Mouse (Mus musculus) spleen, embryonic (tissue): ENCODE data around the gene Phc1.

Experiments
- CTCF ChIA-PET: fragments of 350-600 bp; sonication (Branson Sonifier 250); formaldehyde crosslinking; loops from one replicate; lab custom pipeline; 2022; lab: Charles Lee

The Phc1 gene

GRCm38 (mm10) chr6:122297279-122298222 is 42.8 kb downstream of the Phc1 start:
- CTCF ChIA-PET: interaction anchor here (0.5 to 0.7 kb wide), 2 partner anchors 14 to 23 kb away, joined by 3 to 5 read pairs; no protein-coding TSS in a partner anchor

DNA sequence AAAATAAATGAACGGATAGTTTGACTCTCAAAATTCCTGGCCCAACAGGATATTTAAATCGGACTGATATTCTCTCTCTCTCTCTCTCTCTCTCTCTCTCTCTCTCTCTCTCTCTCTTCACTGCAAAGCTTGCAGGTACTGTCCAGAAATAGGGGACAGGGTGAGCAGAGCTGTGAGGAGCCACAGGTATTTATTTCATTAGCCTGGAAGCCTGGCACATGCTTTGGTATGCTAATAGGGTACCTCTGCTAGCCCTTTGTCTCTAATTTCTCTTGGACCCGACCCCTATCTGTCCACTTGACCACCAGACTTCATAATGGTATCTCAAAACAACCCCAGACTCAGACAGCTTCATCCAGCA is 43.5 kb downstream of the Phc1 start:
- CTCF ChIA-PET: interaction anchor here (0.5 to 0.7 kb wide), 2 partner anchors 15 to 22 kb away, joined by 3 to 5 read pairs; no protein-coding TSS in a partner anchor

DNA sequence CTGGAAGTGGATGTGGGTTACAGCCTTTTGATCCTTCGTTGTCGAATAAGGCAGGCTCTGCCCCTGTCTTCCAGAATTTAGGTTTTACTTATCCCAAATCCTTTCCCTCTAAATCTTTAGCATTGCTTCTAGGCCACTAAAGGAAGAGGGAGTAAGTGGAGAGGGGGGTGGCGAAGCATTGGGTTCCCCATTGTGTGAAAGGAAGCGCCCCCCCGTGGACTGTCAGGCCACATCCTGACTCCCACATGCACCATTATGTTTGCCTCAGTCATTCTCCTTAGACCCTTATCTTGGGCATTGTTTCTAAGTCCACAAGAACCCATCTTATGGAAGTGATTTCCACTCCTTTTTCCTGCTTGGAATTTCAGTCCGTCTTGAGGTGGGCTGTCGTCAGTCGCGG is 45.1 kb downstream of the Phc1 start:
- CTCF ChIA-PET: no interaction called here

DNA sequence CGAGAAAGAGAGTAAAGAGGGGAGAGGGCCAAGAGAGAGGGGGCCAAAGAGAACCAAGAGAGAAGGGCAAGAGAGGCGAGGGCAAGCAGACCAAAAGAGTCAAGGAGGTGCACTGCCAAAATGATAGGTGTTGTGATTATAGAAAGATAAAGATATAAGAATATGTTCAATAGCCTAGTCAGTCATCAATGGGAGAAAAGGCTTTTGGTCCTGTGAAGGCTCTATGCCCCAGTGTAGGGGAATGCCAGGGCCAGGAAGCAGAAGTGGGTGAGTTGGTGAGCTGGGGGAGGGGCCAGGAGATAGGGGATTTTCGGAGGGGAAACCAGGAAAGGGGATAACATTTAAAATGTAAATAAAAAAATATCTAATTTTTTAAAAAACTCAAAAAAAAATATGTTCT is 46.1 kb downstream of the Phc1 start:
- CTCF ChIA-PET: no interaction called here

DNA sequence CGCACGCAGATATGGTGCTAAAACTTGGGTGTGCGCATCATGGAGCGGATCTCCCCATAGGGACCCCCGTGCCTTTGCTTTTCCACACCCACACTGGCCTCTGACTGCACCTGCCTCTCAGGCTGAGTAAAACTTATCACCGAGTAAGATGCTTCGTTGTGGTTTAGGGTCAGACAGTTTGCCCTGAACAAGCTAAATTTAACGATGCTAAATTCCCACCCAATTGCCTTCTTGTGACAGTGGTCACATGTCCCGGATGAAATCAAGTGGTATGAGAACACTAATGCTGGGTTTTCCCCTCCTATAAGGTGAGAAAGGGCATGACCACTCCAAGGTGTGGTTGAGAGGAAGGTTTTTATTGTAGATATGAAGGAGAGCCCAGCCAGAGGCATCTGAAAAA is 46.6 kb downstream of the Phc1 start:
- CTCF ChIA-PET: no interaction called here

- CTCF ChIA-PET: interaction anchor here (0.9 kb wide), 1 partner anchor 35 kb away, joined by 5 read pairs; no protein-coding TSS in a partner anchor
These were observed 47.2 kb downstream of the Phc1 start for GRCm38 (mm10) chr6:122293121-122293520.

- CTCF ChIA-PET: no interaction called here
These were observed 48.2 kb downstream of the Phc1 start for GRCm38 (mm10) chr6:122292184-122292583.

DNA sequence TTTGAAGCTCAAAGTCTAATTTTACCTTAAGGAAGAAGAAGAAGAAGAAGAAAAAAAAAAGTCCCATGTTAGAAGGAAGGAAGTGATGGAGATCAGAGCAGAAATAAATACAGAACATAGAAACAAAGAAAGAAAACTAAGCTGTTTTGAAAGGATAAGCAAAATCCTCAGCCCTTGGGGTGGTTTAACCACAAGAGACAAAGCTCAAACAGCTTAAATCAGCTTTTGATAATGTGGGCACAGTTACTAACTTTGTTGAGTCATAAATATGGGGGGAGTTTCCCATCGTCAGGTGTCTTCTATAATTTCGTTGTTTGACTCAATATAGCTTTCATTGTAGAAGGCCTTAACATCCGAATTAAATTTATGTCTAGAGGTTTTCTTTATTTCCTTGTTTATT is 48.6 kb downstream of the Phc1 start:
- CTCF ChIA-PET: no interaction called here

DNA sequence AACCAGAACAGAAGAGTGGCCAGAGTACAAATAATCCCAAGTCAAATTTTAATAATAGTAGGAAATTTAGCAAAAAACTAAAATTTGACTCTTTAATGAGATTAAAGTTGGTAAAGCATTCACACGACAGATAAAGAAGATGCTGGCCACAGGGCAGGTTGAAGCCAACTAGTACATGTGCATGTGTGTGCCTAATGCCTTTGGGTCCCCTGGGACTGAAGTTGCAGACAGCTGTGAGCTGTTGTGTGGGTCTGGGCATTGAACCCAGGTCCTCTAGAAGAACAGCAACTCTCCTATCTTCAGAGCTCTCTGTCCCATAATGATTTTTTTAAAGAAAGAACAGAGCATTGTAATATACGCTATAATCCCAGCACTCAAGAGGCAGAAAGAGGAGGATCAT is 49.1 kb downstream of the Phc1 start:
- CTCF ChIA-PET: no interaction called here

GRCm38 (mm10) chr6:122290253-122290652 is 50.1 kb downstream of the Phc1 start:
- CTCF ChIA-PET: no interaction called here

DNA sequence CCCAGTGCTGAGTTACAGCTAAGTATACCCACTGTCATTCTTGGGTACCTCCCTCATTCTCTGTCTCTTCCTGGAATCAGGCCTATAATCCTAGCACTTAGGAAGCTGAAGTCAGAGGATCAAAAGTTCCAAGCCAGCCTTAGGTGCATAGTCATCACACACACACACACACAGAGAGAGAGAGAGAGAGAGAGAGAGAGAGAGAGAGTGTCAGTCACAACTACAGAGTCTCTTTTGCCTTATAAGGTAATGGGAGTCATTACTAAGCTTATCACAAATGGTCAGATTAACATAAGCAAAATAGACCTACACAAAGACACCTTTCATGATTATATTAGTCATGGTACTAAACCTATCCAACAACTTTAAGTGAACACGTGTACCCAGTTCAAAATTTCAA is 51.0 kb downstream of the Phc1 start:
- CTCF ChIA-PET: interaction anchor here (0.7 kb wide), 1 partner anchor 30 kb away, joined by 13 read pairs; no protein-coding TSS in a partner anchor

GRCm38 (mm10) chr6:122288263-122288662 is 52.1 kb downstream of the Phc1 start:
- CTCF ChIA-PET: interaction anchor here (0.5 kb wide), 1 partner anchor 524 kb away, joined by 8 read pairs; no protein-coding TSS in a partner anchor

DNA sequence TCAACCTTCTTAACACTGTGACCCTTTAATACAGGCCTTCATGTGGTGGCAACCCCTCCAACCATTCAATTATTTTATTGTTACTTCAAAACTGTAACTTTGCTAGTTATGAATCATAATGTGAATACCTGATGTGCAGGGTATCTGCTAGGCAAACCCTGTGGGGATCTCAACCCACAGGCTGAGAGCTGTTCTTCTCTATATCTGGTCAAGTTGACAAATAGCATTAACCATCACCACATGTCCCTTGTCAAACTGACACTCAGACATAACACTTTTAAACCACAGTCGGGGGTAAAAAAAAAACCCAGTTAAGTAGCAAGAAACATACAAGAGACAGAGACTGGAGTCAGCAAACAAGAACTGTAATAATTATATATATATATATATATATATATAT is 55.5 kb downstream of the Phc1 start:
- CTCF ChIA-PET: no interaction called here

GRCm38 (mm10) chr6:122284304-122284703 is 56.1 kb downstream of the Phc1 start:
- CTCF ChIA-PET: no interaction called here

GRCm38 (mm10) chr6:122283429-122283828 is 56.9 kb downstream of the Phc1 start:
- CTCF ChIA-PET: no interaction called here

DNA sequence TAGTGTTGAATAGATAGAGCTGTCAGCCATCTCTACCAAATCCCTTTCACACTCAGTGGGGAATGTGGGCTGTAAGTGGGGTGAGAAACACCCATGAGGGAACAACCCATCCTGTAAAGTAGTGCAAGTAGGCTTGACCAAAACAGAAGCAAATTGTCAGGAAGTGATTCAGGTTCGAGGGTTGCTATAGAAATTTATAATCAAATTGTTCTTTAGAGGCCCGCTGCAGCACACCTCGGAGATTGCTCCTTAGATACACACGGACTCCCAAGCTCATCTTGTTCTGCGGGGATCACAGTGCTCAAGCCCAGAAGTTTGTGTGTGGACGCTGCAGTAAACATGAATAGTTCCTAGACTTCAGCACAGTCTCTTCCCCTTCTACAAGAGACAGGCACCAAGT is 57.6 kb downstream of the Phc1 start, which contains the start of gene Klrg1:
Gene Klrg1 (minus strand): TSS at position 101 of the 400 bp plus-strand sequence.
- CTCF ChIA-PET: no interaction called here

- CTCF ChIA-PET: no interaction called here
These were observed 63.8 kb downstream of the Phc1 start for GRCm38 (mm10) chr6:122276565-122276964.

DNA sequence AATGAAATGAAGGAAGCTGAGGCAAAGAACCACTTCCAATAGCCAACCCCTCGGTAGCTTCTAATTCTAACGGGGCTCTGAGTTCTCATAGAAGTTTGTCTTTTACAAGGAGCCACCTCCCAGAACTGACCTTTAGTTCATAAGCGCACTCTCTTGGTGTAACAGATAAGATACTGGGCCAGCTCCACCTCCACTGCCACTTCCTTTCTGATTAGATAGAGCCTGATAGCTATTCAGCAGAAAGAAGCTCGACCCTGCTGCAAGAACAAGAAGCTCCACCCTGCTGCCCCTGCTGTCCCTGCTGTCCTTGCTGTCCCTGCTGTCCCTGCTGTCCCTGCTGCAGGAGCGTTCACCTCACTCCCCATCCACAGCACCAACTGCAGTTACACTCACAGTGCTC is 65.8 kb downstream of the Phc1 start:
- CTCF ChIA-PET: interaction anchor here (0.6 kb wide), 1 partner anchor 22 kb away, joined by 5 read pairs; no protein-coding TSS in a partner anchor

DNA sequence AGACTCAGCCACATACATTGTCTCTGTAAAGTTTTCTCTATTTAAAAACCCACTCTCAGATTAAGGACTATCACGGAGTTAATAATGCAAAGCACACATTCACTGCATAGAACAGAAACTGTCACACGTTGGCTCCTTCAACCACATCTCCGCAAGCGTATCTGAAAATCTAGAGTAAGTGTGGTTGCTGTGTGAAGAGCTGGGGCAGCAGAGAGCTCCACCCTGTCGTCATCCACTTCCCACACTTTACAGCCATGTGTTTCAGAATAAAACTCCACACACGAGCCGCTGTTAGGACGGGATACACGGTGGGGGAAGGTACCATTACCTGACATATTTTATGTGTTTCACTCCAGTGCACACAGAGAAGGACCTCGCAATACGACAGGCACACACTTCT is 70.2 kb downstream of the Phc1 start:
- CTCF ChIA-PET: interaction anchor here (0.7 kb wide), 1 partner anchor 26 kb away, joined by 3 read pairs; no protein-coding TSS in a partner anchor

GRCm38 (mm10) chr6:122269170-122269569 is 71.2 kb downstream of the Phc1 start:
- CTCF ChIA-PET: no interaction called here

DNA sequence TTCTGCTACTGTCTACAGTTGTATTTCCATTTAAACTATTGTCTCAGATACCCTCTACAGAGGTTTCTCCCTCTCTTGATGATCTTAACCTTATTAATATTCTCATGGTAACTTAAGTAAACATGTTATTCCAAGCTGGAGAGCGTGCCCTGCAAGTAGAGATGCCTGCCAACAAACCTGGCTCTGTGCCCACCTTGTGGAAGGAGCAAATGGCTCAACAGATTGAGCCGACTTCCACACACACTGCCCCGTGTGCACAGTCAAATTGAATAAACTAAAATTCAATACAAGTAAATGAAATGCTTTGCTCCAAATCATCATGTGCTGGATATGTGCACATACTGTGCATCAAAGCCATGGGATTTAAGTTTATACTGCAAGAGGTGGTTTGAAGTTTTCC is 71.8 kb downstream of the Phc1 start:
- CTCF ChIA-PET: no interaction called here
